Mouse (Mus musculus): ENCODE data around the gene Kmt2d.

Kmt2d gene

DNA sequence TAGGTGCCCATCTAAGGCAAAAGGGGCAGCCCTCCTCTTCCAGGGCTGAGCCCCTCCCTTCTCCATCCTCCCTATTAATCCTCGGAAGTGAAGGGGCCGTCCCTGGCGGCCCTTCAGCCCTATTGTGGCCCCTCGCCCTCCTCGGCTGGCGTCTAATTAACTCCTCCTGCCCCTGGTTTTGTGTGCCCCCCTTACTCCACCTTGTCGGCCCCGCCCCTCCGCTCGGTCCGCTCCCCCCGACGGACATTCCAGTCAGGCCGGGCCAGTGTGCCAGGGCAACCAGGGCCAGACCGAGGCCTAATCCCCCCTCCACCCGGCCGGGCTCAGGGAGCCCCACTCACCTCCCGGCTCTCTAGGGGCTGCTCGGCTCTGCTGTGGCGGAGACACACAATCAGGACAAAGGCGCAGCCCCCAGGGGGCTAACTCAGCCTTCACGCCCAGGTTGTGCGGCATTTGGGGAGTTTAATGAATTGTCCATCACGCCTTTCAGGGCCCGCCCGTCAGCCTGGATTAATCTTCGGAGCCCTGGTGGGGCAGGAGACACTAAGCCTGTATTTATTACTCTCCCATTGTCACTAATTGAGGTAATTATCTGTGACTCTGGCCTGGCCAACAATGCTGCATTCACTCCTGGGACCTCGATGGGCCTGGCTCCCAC is 73.0 kb downstream of the Kmt2d start:
- DNase-seq (ENCODE audit: extremely low spot score) = peak; percentile 88

DNA sequence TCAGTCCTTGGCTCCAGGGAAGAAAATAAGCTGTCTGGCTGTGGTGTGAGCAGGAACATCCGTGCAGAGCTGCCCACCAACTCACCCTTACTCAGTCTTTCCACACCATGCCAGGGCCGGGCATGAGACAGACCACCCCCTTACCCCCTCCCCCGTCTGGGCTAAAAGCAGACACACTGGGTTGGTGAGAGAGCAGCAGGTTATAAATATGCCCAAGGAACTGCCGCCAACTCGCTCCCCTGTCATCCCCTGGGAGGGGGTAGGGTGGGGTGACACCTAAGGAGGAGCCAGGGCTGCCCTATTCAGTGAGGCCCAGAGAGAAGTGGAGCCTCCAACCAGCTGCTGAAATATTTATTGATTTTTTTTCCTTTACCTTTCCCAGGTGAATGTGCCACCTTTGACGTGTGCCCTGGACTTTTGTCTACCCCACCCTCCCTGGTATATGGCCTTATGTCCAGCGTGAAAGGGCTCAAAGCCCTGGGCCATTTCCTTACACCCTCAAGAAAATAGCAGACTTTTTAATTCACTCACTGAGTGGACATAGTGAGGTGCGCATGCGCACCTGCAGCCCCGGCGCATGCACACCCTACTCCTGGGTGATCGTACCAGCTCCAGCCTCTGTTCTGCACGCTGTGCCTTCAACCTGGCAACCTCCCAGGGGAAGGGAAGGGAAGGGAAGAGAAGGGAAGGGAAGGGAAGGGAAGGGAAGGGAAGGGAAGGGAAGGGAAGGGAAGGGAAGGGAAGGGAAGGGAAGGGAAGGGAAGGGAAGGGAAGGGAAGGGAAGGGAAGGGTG is 74.0 kb downstream of the Kmt2d start:
- DNase-seq (ENCODE audit: extremely low spot score) = no peak

DNA sequence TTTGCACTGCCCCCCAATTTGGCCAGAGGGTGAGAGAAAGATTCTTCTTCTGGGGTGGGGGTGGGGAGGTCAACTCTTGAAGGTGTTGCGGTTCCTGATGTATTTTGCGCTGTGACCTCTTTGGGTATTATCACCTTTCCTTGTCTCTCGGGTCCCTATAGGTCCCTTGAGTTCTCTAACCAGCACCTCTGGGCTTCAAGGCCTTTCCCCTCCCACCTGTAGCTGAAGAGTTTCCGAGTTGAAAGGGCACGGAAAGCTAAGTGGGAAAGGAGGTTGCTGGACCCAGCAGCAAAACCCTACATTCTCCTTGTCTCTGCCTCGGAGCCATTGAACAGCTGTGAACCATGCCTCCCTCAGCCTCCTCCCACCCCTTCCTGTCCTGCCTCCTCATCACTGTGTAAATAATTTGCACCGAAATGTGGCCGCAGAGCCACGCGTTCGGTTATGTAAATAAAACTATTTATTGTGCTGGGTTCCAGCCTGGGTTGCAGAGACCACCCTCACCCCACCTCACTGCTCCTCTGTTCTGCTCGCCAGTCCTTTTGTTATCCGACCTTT is 77.8 kb downstream of the Kmt2d start:
- no peak for DNase-seq (ENCODE audit: extremely low spot score)

DNA sequence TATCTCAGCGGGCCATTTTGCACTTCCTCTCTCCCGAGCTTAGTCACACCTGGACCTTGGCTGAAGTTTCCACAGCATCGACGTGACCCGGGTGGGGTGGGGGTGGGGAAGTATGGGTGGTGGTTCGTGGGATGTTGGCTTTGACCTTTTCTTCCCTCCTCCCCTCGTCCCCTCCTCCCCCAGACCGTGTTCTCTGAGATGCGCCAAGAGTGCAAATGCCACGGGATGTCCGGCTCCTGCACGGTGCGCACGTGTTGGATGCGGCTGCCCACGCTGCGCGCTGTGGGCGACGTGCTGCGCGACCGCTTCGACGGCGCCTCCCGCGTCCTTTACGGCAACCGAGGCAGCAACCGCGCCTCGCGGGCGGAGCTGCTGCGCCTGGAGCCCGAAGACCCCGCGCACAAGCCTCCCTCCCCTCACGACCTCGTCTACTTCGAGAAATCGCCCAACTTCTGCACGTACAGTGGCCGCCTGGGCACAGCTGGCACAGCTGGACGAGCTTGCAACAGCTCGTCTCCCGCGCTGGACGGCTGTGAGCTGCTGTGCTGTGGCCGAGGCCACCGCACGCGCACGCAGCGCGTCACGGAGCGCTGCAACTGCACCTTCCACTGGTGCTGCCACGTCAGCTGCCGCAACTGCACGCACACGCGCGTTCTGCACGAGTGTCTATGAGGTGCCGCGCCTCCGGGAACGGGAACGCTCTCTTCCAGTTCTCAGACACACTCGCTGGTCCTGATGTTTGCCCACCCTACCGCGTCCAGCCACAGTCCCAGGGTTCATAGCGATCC is 78.6 kb downstream of the Kmt2d start:
- DNase-seq (ENCODE audit: extremely low spot score) = no peak

DNA sequence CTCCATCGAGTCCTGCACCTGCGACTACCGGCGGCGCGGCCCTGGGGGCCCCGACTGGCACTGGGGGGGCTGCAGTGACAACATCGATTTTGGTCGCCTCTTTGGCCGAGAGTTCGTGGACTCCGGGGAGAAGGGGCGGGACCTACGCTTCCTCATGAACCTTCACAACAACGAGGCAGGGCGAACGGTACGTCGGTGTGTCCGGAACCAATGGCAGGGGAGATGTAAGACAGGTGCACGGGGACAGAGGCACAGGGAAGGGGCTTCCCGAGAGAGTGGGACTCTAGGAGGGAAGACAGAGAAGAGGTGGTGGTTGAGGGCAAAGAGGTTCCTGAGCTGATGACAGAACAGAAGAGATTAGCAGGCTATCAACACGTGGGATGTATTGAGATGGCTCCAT is 79.2 kb downstream of the Kmt2d start:
- no peak for DNase-seq (ENCODE audit: extremely low spot score)

DNA sequence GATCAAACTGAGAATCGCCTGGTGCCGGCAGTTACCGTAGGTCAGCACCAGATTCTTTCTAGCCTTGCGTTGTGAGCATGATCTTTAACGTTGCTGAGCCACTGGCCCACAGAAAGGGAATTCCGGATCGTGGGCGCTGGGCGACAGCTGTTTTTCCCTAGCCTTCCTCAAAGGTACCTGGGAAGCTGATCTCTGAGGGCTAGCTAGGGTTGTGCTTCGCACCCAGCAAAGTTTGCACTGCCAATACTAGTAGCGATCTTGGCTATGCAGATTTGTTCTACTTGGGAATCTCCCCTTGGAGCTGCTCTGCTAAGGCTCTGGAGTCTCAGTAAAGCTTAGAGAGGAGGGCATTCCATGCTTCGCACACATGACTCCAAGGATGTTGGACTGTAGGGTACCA is 79.8 kb downstream of the Kmt2d start:
- DNase-seq (ENCODE audit: extremely low spot score) = no peak

DNA sequence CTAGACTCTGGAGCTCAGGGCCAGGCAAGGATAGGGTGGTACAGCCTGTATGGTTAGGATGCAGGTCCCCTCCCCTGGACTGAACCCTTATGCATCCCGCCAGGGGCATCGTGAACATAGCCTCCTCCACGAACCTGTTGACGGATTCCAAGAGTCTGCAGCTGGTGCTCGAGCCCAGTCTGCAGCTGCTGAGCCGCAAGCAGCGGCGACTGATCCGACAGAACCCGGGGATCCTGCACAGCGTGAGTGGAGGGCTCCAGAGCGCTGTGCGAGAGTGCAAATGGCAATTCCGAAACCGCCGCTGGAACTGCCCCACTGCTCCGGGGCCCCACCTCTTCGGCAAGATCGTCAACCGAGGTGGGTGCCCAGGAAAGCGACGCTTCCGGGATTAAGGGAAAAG is 80.2 kb downstream of the Kmt2d start:
- no peak for DNase-seq (ENCODE audit: extremely low spot score)

DNA sequence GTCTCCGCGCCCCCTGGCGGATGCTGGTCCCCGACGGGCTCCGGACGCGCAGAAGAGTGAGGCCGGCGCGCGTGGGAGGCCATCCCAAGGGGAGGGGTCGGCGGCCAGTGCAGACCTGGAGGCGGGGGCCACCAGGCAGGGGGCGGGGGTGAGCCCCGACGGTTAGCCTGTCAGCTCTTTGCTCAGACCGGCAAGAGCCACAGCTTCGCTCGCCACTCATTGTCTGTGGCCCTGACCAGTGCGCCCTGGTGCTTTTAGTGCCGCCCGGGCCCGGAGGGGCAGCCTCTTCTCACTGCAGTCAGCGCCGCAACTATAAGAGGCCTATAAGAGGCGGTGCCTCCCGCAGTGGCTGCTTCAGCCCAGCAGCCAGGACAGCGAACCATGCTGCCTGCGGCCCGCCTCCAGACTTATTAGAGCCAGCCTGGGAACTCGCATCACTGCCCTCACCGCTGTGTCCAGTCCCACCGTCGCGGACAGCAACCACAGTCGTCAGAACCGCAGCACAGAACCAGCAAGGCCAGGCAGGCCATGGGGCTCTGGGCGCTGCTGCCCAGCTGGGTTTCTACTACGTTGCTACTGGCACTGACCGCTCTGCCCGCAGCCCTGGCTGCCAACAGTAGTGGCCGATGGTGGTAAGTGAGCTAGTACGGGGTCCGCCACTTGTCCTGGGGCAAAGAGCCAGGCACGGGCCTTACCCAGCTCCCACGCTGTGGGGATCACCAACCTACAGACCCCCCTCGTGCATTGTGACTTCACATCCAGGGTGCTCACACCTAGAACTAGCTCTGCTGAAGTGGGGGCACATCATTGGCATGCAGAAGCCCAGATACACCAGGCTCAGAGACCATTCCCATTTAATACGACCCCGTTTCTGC is 81.1 kb downstream of the Kmt2d start, which contains the start of gene Wnt1:
Wnt1 (plus strand) TSS at position 197 of the 875 bp plus-strand sequence.
- peak; percentile 67 for DNase-seq (ENCODE audit: extremely low spot score)

DNA sequence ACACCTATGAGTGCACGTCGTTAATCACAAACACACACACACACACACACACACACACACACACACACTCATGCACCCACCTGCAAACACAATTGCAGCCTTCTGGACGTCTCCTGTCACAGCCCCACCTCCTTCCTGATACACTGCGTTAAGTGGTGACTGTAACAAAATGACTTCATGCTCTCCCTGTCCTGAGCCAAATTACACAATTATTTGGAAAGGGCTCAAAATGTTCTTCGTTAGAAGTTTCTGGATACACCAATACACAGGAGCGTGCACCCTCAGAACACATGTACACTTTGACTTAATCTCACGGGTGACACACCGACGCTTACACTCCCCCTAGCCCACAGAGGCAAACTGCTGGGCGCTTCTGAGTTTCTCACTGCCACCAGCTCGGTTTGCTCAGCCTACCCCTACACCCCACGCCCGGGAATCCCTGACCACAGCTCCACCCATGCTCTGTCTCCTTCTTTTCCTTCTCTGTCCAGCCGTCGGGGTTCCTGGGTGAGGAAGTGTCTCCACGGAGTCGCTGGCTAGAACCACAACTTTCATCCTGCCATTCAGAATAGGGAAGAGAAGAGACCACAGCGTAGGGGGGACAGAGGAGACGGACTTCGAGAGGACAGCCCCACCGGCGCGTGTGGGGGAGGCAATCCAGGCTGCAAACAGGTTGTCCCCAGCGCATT is 81.9 kb downstream of the Kmt2d start:
- no peak for DNase-seq (ENCODE audit: extremely low spot score)

DNA sequence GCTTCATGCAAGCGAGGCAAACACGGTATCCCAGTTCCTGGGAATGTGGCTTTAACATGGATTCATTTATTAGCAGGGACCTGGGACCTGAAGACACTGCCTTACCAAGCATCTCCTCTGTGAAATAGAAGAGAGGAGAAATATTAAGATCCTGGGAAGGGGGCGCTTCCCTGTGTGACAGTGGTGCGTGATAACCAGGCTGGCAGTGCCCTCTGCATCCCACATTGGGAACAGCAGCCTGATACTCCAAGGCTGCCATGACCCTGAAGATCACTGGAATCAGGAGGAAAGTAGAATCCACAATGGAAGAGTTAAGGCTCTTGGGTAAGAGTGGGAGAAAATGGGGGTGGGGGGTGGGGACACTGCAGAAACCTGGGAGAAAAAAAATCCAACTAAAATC is 83.1 kb downstream of the Kmt2d start:
- no peak for DNase-seq (ENCODE audit: extremely low spot score)

DNA sequence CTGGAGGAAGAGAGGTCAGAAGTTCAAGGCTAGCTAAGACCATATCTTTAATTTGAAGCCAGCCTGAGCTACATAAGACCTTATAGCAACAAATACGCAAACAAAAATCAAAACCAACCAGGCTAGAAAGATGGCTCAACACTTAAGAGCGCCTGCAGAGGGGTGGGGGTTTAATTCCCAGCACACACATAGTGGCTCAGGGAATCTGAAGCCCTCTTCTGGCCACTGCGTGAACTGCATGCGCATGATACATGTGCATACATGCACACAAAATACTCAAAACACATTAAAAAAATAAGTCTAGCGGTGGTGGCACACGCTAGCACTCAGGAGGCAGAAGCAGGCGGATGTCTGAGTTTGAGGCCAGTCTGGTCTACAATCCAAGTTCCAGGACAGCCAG is 85.3 kb downstream of the Kmt2d start:
- DNase-seq (ENCODE audit: extremely low spot score) = no peak

Data from embryo, embryonic 9.5 days (tissue).